Mouse (Mus musculus): ENCODE results near the gene Bcl9l.

Bcl9l gene

GRCm38 (mm10) chr9:44483510-44484044 lies 952 bp downstream of the Bcl9l start:
- DNase-seq: peak; percentile 46

GRCm38 (mm10) chr9:44484311-44485104 lies 1.9 kb downstream of the Bcl9l start:
- DNase-seq: peak; percentile 15

- DNase-seq: no peak
Measured at GRCm38 (mm10) chr9:44485105-44485515, 2.5 kb downstream of the Bcl9l start.

- no peak for DNase-seq
Measured at GRCm38 (mm10) chr9:44485516-44486161, 3.0 kb downstream of the Bcl9l start.

- DNase-seq: no peak
Measured at GRCm38 (mm10) chr9:44486335-44486734, 3.7 kb downstream of the Bcl9l start.

- DNase-seq: no peak
Measured at GRCm38 (mm10) chr9:44486741-44487421, 4.3 kb downstream of the Bcl9l start.

- DNase-seq: peak; percentile 13
Measured at GRCm38 (mm10) chr9:44487441-44487840, 4.8 kb downstream of the Bcl9l start.

GRCm38 (mm10) chr9:44488416-44488815 lies 5.8 kb downstream of the Bcl9l start:
- no peak for DNase-seq

- peak; percentile 31 for DNase-seq
Measured at GRCm38 (mm10) chr9:44488855-44489381, 6.3 kb downstream of the Bcl9l start.

GRCm38 (mm10) chr9:44489651-44490085 lies 7.0 kb downstream of the Bcl9l start:
- peak; percentile 32 for DNase-seq

GRCm38 (mm10) chr9:44490086-44490967 lies 7.7 kb downstream of the Bcl9l start:
- DNase-seq: no peak

GRCm38 (mm10) chr9:44491351-44491750 lies 8.7 kb downstream of the Bcl9l start:
- no peak for DNase-seq

- peak; percentile 34 for DNase-seq
Measured at GRCm38 (mm10) chr9:44492631-44493461, 10.2 kb downstream of the Bcl9l start.

- peak; percentile 13 for DNase-seq
Measured at GRCm38 (mm10) chr9:44494261-44494862, 11.7 kb downstream of the Bcl9l start.

GRCm38 (mm10) chr9:44494863-44495809 lies 12.5 kb downstream of the Bcl9l start:
- peak; percentile 27 for DNase-seq

GRCm38 (mm10) chr9:44495810-44496344 lies 13.3 kb downstream of the Bcl9l start:
- DNase-seq: no peak

- no peak for DNase-seq
Measured at GRCm38 (mm10) chr9:44496803-44497461, 14.3 kb downstream of the Bcl9l start.

- DNase-seq: no peak
Measured at GRCm38 (mm10) chr9:44497624-44498377, 15.2 kb downstream of the Bcl9l start.
